Mouse (Mus musculus): ENCODE measurements around the gene Psmd13. TPM values are rescaled to one million over a fixed set of nuclear protein-coding genes. Genes with fewer than 3 reads are reported as not detected.

Gene Psmd13
- polyA plus RNA-seq, 1 experiment from 2014 or later = 274 TPM

DNA sequence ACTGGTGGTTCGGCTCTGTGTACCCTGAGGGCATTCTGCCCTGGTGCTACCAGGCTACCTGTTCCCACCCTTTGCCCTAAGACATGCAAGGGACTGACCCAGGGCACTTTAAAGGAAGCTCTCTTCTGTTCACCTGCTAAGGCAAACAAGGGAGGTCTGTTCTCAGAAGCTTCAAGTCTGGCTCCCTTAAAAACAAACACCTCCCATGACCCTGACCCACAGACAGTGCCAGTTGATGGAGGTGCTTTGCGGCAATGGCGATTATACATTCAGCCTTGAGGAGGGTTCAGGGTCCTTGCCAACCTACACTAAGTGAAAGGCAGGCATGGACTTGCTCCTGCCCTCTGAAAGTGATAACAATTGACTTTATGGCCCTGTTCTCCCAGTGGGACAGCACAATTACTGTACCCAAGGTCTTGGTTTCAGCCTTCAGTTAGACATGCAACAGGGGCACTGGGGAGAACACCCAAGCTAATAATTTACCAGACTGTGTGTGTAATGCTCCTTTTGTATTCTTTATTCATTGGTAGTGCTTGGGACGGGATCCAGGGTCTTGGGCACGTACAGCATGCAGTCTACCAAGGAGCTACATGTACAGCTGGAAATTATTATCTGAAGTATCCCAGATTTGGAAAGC lies 31.2 kb downstream of the Psmd13 start:
- H3K4me2 ChIP-seq (replicated peaks) = no peak overlapping the region
- 58% methylated on average over 5 of the region's 5 CpGs for WGBS
- no peak for ATAC-seq (ENCODE audit: insufficient number of reproducible peaks, insufficient read depth, low FRiP score, low TSS enrichment)
- no peaks in the 10 kb centered on the region for H3K36me3 ChIP-seq
- H3K27me3 ChIP-seq = no peaks in the 10 kb centered on the region
- no peaks in the 10 kb centered on the region for H3K9me3 ChIP-seq
- H3K4me1 ChIP-seq = no peaks in the 10 kb centered on the region; the same call in 1 of the 2 replicates
- H3K4me3 ChIP-seq = no peak overlapping the region
- no peak overlapping the region for H3K27ac ChIP-seq
- no peak overlapping the region for H3K9ac ChIP-seq

- no peaks in the 10 kb centered on the region for H3K36me3 ChIP-seq
- no peak overlapping the region for H3K27ac ChIP-seq
- no peaks in the 10 kb centered on the region for H3K9me3 ChIP-seq
- 80% methylated on average over 8 of the region's 8 CpGs for WGBS
- ATAC-seq (ENCODE audit: insufficient number of reproducible peaks, insufficient read depth, low FRiP score, low TSS enrichment) = no peak
- H3K4me3 ChIP-seq = no peak overlapping the region
- no peak overlapping the region for H3K4me2 ChIP-seq (replicated peaks)
- no peak overlapping the region for H3K9ac ChIP-seq
- H3K4me1 ChIP-seq = no peaks in the 10 kb centered on the region
- peaks cover 7% of the 10 kb centered on the region for H3K27me3 ChIP-seq
These were observed 32.4 kb downstream of the Psmd13 start for GRCm38 (mm10) chr7:140914031-140914690.

DNA sequence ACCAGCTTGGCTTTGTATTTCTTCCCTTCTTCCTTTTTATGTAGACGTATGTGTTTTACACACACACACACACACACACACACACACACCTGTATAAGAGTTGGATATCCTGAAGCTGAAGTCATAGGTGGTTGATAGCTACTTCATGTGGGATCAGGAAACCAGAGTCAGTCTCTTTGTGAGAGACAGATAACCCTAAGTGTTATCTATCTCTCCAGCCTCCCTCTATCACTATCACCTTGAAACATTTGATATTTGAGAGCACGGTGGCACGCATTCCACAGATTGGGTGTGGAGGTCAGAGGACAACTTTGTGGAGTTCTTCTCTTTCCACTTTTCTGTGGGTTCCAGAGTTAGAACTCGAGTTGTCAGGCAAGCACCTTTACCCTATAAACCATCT lies 38.1 kb downstream of the Psmd13 start:
- ATAC-seq (ENCODE audit: insufficient number of reproducible peaks, insufficient read depth, low FRiP score, low TSS enrichment) = no peak
- WGBS = 64% methylated on average over 4 of the region's 4 CpGs
- Histone ChIP-seq H3K9me3 (no peaks in the 10 kb centered on the region), H3K27ac (no peak overlapping the region), H3K9ac (no peak overlapping the region), H3K4me3 (no peak overlapping the region), H3K4me2 (replicated peaks) (no peak overlapping the region), H3K36me3 (no peaks in the 10 kb centered on the region), H3K4me1 (peaks cover 8% of the 10 kb centered on the region), H3K27me3 (peaks cover 64% of the 10 kb centered on the region)

DNA sequence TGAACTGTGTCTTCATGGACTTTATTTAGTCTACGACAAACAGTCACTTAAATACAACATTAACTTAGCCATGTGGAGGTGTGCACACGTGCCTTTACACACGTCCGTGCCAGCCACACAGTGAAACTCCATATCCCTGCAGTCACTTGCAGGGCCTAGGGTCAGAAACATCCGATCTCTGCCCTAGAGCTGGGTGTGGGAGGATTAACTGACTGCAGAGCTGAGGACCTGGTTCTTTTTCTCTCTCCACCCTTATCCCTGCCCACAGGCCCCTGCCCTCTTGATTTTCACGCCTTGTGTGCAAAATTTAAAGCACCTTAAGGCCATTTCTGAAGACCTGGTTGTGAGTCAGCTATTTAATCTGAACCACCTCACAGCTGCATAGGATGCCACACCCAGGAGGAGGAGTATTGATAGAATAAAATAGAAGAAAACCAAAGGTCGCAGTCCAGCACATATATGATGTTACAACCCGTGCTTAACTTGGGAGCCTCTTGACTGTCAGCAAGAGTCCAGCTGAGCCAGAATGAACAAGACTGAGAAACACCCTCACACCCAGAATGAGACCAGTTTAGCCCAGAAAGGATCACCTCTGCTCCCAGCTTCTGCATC lies 38.8 kb downstream of the Psmd13 start, which contains the start of gene Nlrp6:
Gene Nlrp6, plus strand, starts transcription at position 485 of the 612 bp plus-strand sequence.
- no peak within 1 kb of the TSS for H3K4me2 ChIP-seq (replicated peaks)

DNA sequence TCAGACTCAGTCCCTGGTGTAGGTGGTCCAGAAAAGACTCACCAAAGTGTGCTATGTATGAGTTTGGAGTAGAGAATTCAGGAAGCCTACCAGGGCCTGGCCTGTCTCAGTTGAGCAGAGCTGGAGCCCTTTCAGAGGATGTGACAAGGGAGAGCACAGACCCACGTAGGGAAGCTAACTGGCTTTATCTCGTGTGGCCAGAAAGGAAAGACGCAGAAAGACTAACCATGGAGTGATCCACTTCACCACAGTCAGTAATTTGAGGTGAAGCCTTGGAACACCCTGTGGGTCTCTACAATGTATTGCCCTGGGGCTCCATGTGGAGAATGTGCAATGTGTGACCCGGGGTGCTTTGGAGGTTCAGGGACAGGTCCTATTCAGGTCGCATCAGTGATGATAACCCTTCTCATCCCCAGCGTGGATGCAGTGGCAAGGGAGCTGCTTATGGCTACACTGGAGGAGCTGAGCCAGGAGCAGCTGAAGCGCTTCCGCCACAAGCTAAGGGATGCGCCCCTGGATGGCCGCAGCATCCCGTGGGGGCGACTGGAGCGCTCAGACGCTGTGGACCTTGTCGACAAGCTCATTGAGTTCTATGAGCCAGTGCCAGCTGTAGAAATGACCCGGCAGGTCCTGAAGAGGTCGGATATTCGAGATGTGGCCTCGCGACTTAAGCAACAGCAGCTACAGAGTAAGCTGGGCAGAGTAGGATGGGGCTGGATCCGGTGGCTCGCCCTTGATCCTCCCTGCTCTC lies 39.6 kb downstream of the Psmd13 start:
- Histone ChIP-seq H3K4me1 (peaks cover 8% of the 10 kb centered on the region), H3K4me2 (replicated peaks) (0 out of 2 replicates have a peak overlapping the region, but pooled peaks have one; percentile 61), H3K4me3 (no peak overlapping the region), H3K9me3 (no peaks in the 10 kb centered on the region), H3K36me3 (no peaks in the 10 kb centered on the region), H3K27me3 (peaks cover 71% of the 10 kb centered on the region), H3K9ac (no peak overlapping the region), H3K27ac (no peak overlapping the region)
- WGBS = 26% methylated on average over 22 of the region's 22 CpGs
- 0 out of 2 replicates have a peak, but pooled peaks have one; percentile 10 for ATAC-seq (ENCODE audit: insufficient number of reproducible peaks, insufficient read depth, low FRiP score, low TSS enrichment)

More for the DNA sequence above, 38.8 kb downstream of the Psmd13 start, which contains the start of gene Nlrp6:
- H3K4me1 ChIP-seq = peaks cover 8% of the 10 kb centered on the region
- 69% methylated on average over 8 of the region's 8 CpGs for WGBS
- H3K27me3 ChIP-seq = peaks cover 70% of the 10 kb centered on the region
- no peaks in the 10 kb centered on the region for H3K36me3 ChIP-seq
- no peak within 1 kb of the TSS for H3K27ac ChIP-seq
- H3K9ac ChIP-seq = no peak within 1 kb of the TSS
- no peak within 1 kb of the TSS for H3K4me3 ChIP-seq
- ATAC-seq (ENCODE audit: insufficient number of reproducible peaks, insufficient read depth, low FRiP score, low TSS enrichment) = no peak
- H3K9me3 ChIP-seq = no peaks in the 10 kb centered on the region

DNA sequence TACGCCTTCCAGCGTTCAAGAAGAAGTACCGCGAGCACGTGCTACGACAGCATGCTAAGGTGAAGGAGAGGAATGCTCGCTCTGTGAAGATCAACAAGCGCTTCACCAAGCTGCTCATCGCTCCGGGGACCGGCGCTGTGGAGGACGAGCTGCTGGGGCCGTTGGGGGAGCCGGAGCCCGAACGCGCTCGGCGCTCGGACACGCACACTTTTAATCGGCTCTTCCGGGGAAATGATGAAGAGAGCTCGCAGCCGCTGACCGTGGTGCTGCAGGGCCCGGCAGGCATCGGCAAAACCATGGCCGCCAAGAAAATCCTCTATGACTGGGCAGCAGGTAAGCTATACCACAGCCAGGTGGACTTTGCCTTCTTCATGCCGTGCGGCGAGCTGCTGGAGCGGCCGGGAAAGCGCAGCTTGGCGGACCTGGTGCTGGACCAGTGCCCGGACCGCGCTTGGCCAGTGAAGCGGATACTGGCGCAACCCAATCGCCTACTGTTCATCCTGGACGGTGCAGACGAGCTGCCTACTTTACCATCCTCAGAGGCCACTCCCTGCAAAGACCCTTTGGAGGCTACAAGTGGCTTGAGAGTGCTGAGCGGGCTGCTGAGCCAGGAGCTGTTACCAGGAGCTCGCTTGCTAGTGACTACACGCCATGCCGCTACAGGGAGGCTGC lies 40.8 kb downstream of the Psmd13 start:
- H3K9me3 ChIP-seq = no peaks in the 10 kb centered on the region
- peak overlapping the region; percentile 33 for H3K4me3 ChIP-seq
- no peak overlapping the region for H3K27ac ChIP-seq
- H3K9ac ChIP-seq = peak overlapping the region; percentile 6; the same call in 1 of the 2 replicates
- H3K36me3 ChIP-seq = no peaks in the 10 kb centered on the region
- H3K4me2 ChIP-seq (replicated peaks) = peak overlapping the region; percentile 61
- WGBS = under 1% methylated on average over 49 of the region's 49 CpGs
- ATAC-seq (ENCODE audit: insufficient number of reproducible peaks, insufficient read depth, low FRiP score, low TSS enrichment) = peak; percentile 44; the same call in 1 of the 2 replicates
- peaks cover 8% of the 10 kb centered on the region for H3K4me1 ChIP-seq
- H3K27me3 ChIP-seq = peaks cover 74% of the 10 kb centered on the region

- Histone ChIP-seq H3K27me3 (peaks cover 73% of the 10 kb centered on the region), H3K4me3 (peak overlapping the region; percentile 33), H3K27ac (no peak overlapping the region), H3K36me3 (no peaks in the 10 kb centered on the region), H3K4me1 (peaks cover 8% of the 10 kb centered on the region), H3K4me2 (replicated peaks) (peak overlapping the region; percentile 61), H3K9me3 (no peaks in the 10 kb centered on the region), H3K9ac (no peak overlapping the region; the same call in 1 of the 2 replicates)
- 20% methylated on average over 30 of the region's 30 CpGs for WGBS
- no peak for ATAC-seq (ENCODE audit: insufficient number of reproducible peaks, insufficient read depth, low FRiP score, low TSS enrichment)
These were observed 41.5 kb downstream of the Psmd13 start for GRCm38 (mm10) chr7:140923070-140923775.

- WGBS = 82% methylated on average over 6 of the region's 6 CpGs
- Histone ChIP-seq H3K4me2 (replicated peaks) (no peak overlapping the region), H3K9me3 (no peaks in the 10 kb centered on the region), H3K4me1 (peaks cover 7% of the 10 kb centered on the region), H3K9ac (no peak overlapping the region), H3K27ac (no peak overlapping the region), H3K36me3 (no peaks in the 10 kb centered on the region), H3K4me3 (no peak overlapping the region), H3K27me3 (peaks cover 36% of the 10 kb centered on the region)
- no peak for ATAC-seq (ENCODE audit: insufficient number of reproducible peaks, insufficient read depth, low FRiP score, low TSS enrichment)
These were observed 45.4 kb downstream of the Psmd13 start for GRCm38 (mm10) chr7:140927181-140927580.

DNA sequence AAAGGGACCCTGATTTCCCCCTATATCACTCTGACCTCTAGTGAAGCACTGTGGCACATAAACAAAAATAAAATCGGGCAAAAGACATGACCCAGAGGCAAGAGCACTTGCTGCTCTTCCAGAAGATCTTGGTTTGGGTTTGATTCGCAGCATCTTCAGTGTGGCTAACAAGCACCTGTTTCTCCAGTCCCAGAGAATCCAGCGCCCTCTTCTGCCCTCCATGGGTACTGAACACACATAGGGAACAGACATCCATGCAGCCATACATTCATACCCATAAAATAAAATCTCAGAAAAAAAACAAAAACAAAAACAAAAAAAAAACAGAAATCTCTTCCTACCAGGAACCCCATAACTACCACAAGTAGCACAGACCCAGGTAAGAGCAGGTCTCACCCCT lies 56.7 kb downstream of the Psmd13 start:
- H3K9me3 ChIP-seq = no peaks in the 10 kb centered on the region
- no peaks in the 10 kb centered on the region for H3K27me3 ChIP-seq
- H3K4me2 ChIP-seq (replicated peaks) = no peak overlapping the region
- no peak overlapping the region for H3K9ac ChIP-seq
- 49% methylated on average over 3 of the region's 3 CpGs for WGBS
- no peak overlapping the region for H3K27ac ChIP-seq
- H3K4me3 ChIP-seq = no peak overlapping the region
- ATAC-seq (ENCODE audit: insufficient number of reproducible peaks, insufficient read depth, low FRiP score, low TSS enrichment) = no peak
- peaks cover 23% of the 10 kb centered on the region for H3K4me1 ChIP-seq
- H3K36me3 ChIP-seq = no peaks in the 10 kb centered on the region

- Histone ChIP-seq H3K4me3 (no peak overlapping the region), H3K9me3 (no peaks in the 10 kb centered on the region), H3K27me3 (no peaks in the 10 kb centered on the region), H3K4me2 (replicated peaks) (no peak overlapping the region), H3K36me3 (no peaks in the 10 kb centered on the region), H3K9ac (no peak overlapping the region), H3K4me1 (peaks cover 23% of the 10 kb centered on the region), H3K27ac (no peak overlapping the region)
- 26% methylated on average over 2 of the region's 2 CpGs for WGBS
- ATAC-seq (ENCODE audit: insufficient number of reproducible peaks, insufficient read depth, low FRiP score, low TSS enrichment) = no peak
These were observed 57.1 kb downstream of the Psmd13 start for GRCm38 (mm10) chr7:140938896-140939295.
